Mouse (Mus musculus) spleen, adult 2 months (tissue): ENCODE results near the gene Hspg2.

ENCODE experiments used
- CTCF ChIP-seq: fragments of 200-500 bp; IDR thresholded peaks from 2 replicates; pipeline ENCODE4 v1.5.1; 2011; ENCODE audit warnings: mild to moderate bottlenecking, inconsistent platforms; ENCODE audit not compliant: insufficient read depth, insufficient read length, insufficient replicate concordance; ENCODE audit errors: extremely low read depth
- POLR2A ChIP-seq: fragments of 200-500 bp; IDR thresholded peaks from 2 replicates; pipeline ENCODE4 v1.6.1; 2011; ENCODE audit warnings: low read depth, low read length, inconsistent platforms

- TF ChIP-seq CTCF: no peak
- no peak for TF ChIP-seq POLR2A
Observed at GRCm38 (mm10) chr4:137580299-137580698, 111.7 kb downstream of the Hspg2 start.
